Mouse (Mus musculus) effector memory CD4-positive, alpha-beta T cell, adult 5 months (primary cell): ENCODE measurements around the gene Zw10. TPM values are rescaled to one million over a fixed set of nuclear protein-coding genes. Genes with fewer than 3 reads are reported as not detected.

Source experiments
- polyA plus RNA-seq: library from polyadenylated mRNA; unstranded; fragments of 100-300 nt; shearing (Covaris generic); gene quantifications from one replicate; pipeline ENCODE4 v1.2.1, GENCODE M21; 2017

Gene Zw10
- 39.6 TPM for polyA plus RNA-seq

DNA sequence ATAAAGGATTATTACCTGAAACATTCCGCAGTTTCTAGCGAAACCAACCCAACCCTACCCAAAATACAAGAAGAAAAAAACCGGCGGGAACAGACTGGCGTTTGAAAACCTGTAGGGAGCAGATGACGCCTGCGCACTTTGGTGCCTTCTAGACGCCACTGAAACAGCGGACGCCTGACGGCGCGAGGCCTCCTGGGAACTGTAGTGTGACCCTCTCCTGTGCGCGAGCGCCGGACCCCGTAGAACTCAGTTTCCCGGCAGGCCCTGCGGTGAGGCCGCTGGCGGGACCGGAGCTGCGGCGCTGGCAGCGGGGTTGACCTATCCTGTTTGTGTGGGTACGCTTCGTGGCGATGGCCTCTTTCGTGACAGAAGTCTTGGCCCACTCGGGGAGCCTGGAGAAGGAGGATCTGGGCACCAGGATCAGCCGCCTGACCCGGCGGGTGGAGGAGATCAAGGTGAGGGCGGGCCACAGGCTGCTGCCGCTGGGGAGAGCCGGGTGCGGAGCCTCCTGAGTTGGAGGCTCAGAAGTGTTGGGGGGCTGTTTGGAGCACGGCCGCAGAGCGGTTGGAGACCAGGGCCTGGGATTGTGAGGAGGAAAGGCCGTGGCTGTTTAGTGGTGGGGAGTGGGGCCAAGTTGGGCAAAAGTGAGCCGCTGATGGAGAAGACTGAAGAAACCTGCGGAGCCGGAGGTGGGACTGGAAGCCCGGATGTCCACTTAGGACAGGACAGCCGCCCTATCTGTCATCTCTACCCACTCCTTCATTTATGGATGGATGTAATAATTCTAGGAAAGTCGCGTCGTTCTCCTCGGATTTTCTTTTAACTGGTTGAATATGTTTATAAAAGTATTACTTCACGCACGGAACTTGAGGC lies at the start of gene Zw10:
Gene Zw10 (plus strand): TSS at position 281 of the 873 bp plus-strand sequence.

DNA sequence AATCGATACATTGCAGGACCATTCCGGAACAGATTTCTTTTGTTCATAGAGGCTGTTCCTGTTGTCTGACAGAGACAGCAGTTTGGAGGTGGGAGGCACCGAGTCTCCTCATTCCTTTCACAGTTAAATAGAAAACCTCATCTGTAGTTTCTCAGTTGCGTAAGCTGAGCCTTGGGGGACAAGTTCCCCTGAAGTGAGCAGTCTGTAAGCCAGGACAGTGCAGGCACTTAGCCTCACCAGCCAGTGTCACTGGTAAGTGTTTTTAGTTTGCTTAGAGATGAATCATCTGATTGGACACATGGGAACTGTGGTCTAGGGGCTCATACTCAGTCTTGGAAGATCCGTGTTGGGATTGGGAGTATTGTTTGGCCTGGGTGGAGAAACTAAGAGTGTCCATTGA lies 25.7 kb downstream of the Zw10 start, which contains the start of gene Tmprss5:
Gene Tmprss5 (plus strand): TSS at position 154 of the 400 bp plus-strand sequence.

Other genes starting within 250 kb of the Zw10 start
- not detected for gene Zbtb16, start 219.4 kb upstream of the Zw10 start, polyA plus RNA-seq
- not detected for gene Htr3a, start 144.5 kb upstream of the Zw10 start, polyA plus RNA-seq
- gene Htr3b, start 90.6 kb upstream of the Zw10 start, polyA plus RNA-seq = not detected
- gene Usp28, start 70.2 kb upstream of the Zw10 start, polyA plus RNA-seq = 21.0 TPM
- gene Tmprss5, start 25.6 kb downstream of the Zw10 start, polyA plus RNA-seq = not detected
- not detected for gene Gm4894, start 194.9 kb downstream of the Zw10 start, polyA plus RNA-seq